In the genomic region with DNA sequence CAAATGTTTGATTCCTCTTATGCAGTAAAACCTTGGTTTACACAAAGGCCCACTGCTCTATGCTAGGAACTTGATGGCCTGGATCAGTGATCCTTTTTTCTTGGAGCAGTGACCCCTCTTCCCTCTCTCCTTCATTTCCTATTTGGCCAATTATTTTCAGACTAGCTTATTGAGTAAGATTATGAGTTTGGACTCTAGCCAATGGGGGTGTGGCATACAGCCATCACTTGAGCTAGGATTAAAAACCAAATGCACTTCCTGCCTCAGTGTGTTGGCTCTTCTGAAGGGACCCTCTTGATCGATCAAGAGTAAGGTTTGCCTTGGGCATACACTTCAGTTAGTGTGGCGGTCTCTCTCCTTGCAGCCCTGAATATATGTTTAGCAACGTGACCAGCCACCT, we compare ENCODE assay signal across 24 mouse cellular contexts.
DNase-seq lines count a peak whose midpoint lies in the region; ATAC-seq and TF ChIP-seq lines count a peak whose summit lies in the region.
"Had no signal": no experiment of that assay in that cellular context is flagged by ENCODE, and none has a peak within 500 bp of the region (broad histone marks: within the 10 kb centered on the region; RNA-seq: fewer than 3 reads in every experiment).

No protein-coding gene starts in this region.

- TF ChIP-seq POLR2A in brain, embryonic 14.5 days (IDR thresholded peaks at IDR 0.05; ENCODE audit: borderline replicate concordance, extremely low read depth, insufficient read depth, insufficient read length, poor library complexity, severe bottlenecking) = no peak

- no peak for TF ChIP-seq CTCF in hindbrain, postnatal 0 days (IDR thresholded peaks at IDR 0.05; ENCODE audit: low read depth)
- no peak for TF ChIP-seq CTCF in lung, embryonic 14.5 days (IDR thresholded peaks at IDR 0.05; ENCODE audit: low read depth)
- TF ChIP-seq CTCF in midbrain, postnatal 0 days (IDR thresholded peaks at IDR 0.05) = no peak
- TF ChIP-seq CTCF in brain, embryonic 14.5 days (IDR thresholded peaks at IDR 0.05; ENCODE audit: borderline replicate concordance, extremely low read depth, insufficient read depth, insufficient read length) = no peak

- H3K4me1 ChIP-seq in hindbrain, postnatal 0 days (ENCODE audit: insufficient read depth, low read length) = no peaks in the 10 kb centered on the region
- H3K4me1 ChIP-seq in hindbrain, embryonic 13.5 days (replicated peaks) = 0 out of 2 replicates have a peak, but pooled peaks cover 6% of the 10 kb centered on the region
- H3K4me1 ChIP-seq in lung, embryonic 14.5 days (ENCODE audit: insufficient read depth) = no peaks in the 10 kb centered on the region
- no peaks in the 10 kb centered on the region for H3K4me1 ChIP-seq in midbrain, postnatal 0 days (ENCODE audit: insufficient read depth, low read length)
- no peaks in the 10 kb centered on the region for H3K4me1 ChIP-seq in midbrain, embryonic 15.5 days
- H3K4me1 ChIP-seq: liver, embryonic 15.5 days; megakaryocyte, embryonic 14.5 days had no signal

- no peak overlapping the region for H3K4me2 ChIP-seq in hindbrain, postnatal 0 days (ENCODE audit: low read depth, low read length)
- no peak overlapping the region for H3K4me2 ChIP-seq in hindbrain, embryonic 13.5 days
- no peak overlapping the region for H3K4me2 ChIP-seq in lung, embryonic 14.5 days
- H3K4me2 ChIP-seq in midbrain, postnatal 0 days (ENCODE audit: low read depth, low read length, poor library complexity, severe bottlenecking) = no peak overlapping the region
- no peak overlapping the region for H3K4me2 ChIP-seq in midbrain, embryonic 15.5 days
- H3K4me2 ChIP-seq: forebrain, embryonic 12.5 days; limb, embryonic 15.5 days; liver, embryonic 15.5 days; midbrain, embryonic 13.5 days had no signal

- H3K9ac ChIP-seq in hindbrain, postnatal 0 days (replicated peaks; ENCODE audit: low read length) = no peak overlapping the region
- no peak overlapping the region for H3K9ac ChIP-seq in hindbrain, embryonic 13.5 days
- H3K9ac ChIP-seq in lung, embryonic 14.5 days = no peak overlapping the region
- H3K9ac ChIP-seq in midbrain, postnatal 0 days (replicated peaks; ENCODE audit: low read length, poor library complexity, severe bottlenecking) = no peak overlapping the region
- H3K9ac ChIP-seq in midbrain, embryonic 15.5 days = no peak overlapping the region
- H3K9ac ChIP-seq: forebrain, embryonic 12.5 days; limb, embryonic 15.5 days; liver, embryonic 15.5 days; midbrain, embryonic 13.5 days had no signal

- H3K36me3 ChIP-seq in hindbrain, postnatal 0 days (ENCODE audit: insufficient read depth, low read length) = no peaks in the 10 kb centered on the region
- no peaks in the 10 kb centered on the region for H3K36me3 ChIP-seq in hindbrain, embryonic 13.5 days
- no peaks in the 10 kb centered on the region for H3K36me3 ChIP-seq in lung, embryonic 14.5 days (ENCODE audit: insufficient read depth)
- H3K36me3 ChIP-seq in midbrain, postnatal 0 days (ENCODE audit: insufficient read depth, low read length) = no peaks in the 10 kb centered on the region
- no peaks in the 10 kb centered on the region for H3K36me3 ChIP-seq in midbrain, embryonic 15.5 days (replicated peaks)
- H3K36me3 ChIP-seq: forebrain, embryonic 12.5 days; limb, embryonic 10.5 days; limb, embryonic 15.5 days; liver, embryonic 15.5 days; midbrain, embryonic 13.5 days had no signal

- no peak for ATAC-seq in hindbrain, postnatal 0 days
- ATAC-seq in hindbrain, embryonic 13.5 days (ENCODE audit: low FRiP score) = no peak
- no peak for ATAC-seq in lung, embryonic 14.5 days (ENCODE audit: insufficient read depth)
- no peak for ATAC-seq in midbrain, postnatal 0 days (ENCODE audit: low FRiP score)
- ATAC-seq in midbrain, embryonic 15.5 days (replicated peaks) = no peak
- ATAC-seq: activated CD4-positive, CD25-positive, alpha-beta regulatory T cell, adult 4 months; intestine, embryonic 16.5 days; midbrain, embryonic 13.5 days had no signal

- peak; percentile 42 for DNase-seq in hindbrain, postnatal 0 days (ENCODE audit: low spot score)
- DNase-seq in lung, embryonic 14.5 days = peak; percentile 78
- DNase-seq in lung, postnatal 4 days = no peak
- DNase-seq in midbrain, postnatal 0 days (ENCODE audit: low spot score) = peak; percentile 17
- DNase-seq in brain, embryonic 14.5 days (ENCODE audit: low read depth) = peak; percentile 60
- DNase-seq: adrenal gland, postnatal 14 days; B cell, adult 2 months; cerebellum, adult 18-20 months; gastrocnemius, postnatal 14 days; heart, postnatal 14 days; right cerebral cortex, postnatal 4 days; thymus, adult 18-20 months; thymus, postnatal 36 days had no signal

- no peak overlapping the region for H3K27ac ChIP-seq in hindbrain, postnatal 0 days
- no peak overlapping the region for H3K27ac ChIP-seq in hindbrain, embryonic 13.5 days
- no peak overlapping the region for H3K27ac ChIP-seq in lung, embryonic 14.5 days (ENCODE audit: low read depth)
- H3K27ac ChIP-seq in midbrain, postnatal 0 days (ENCODE audit: low read depth, low read length) = no peak overlapping the region
- no peak overlapping the region for H3K27ac ChIP-seq in midbrain, embryonic 15.5 days
- H3K27ac ChIP-seq: forebrain, embryonic 12.5 days; limb, embryonic 10.5 days; limb, embryonic 15.5 days; liver, embryonic 15.5 days; midbrain, embryonic 13.5 days had no signal

- no peaks in the 10 kb centered on the region for H3K27me3 ChIP-seq in hindbrain, postnatal 0 days (ENCODE audit: insufficient read depth, low read length)
- H3K27me3 ChIP-seq in hindbrain, embryonic 13.5 days = no peaks in the 10 kb centered on the region
- H3K27me3 ChIP-seq in lung, embryonic 14.5 days (ENCODE audit: insufficient read depth, low read length) = no peaks in the 10 kb centered on the region
- H3K27me3 ChIP-seq in midbrain, postnatal 0 days (ENCODE audit: insufficient read depth, low read length) = no peaks in the 10 kb centered on the region
- no peaks in the 10 kb centered on the region for H3K27me3 ChIP-seq in midbrain, embryonic 15.5 days (replicated peaks)
- H3K27me3 ChIP-seq: limb, embryonic 15.5 days; liver, embryonic 15.5 days; midbrain, embryonic 13.5 days had no signal

- 62% methylated on average over 3 of the region's 3 CpGs for WGBS in hindbrain, postnatal 0 days
- 73% methylated on average over 3 of the region's 3 CpGs for WGBS in hindbrain, embryonic 13.5 days
- WGBS in lung, embryonic 14.5 days = 45% methylated on average over 3 of the region's 3 CpGs
- WGBS in midbrain, postnatal 0 days = 64% methylated on average over 3 of the region's 3 CpGs
- 59% methylated on average over 3 of the region's 3 CpGs for WGBS in midbrain, embryonic 15.5 days

- H3K4me3 ChIP-seq in hindbrain, postnatal 0 days (ENCODE audit: low read length) = no peak overlapping the region
- H3K4me3 ChIP-seq in hindbrain, embryonic 13.5 days = no peak overlapping the region
- H3K4me3 ChIP-seq in lung, embryonic 14.5 days (ENCODE audit: low read depth, low read length) = no peak overlapping the region
- no peak overlapping the region for H3K4me3 ChIP-seq in midbrain, postnatal 0 days (ENCODE audit: low read depth, low read length)
- H3K4me3 ChIP-seq in midbrain, embryonic 15.5 days = no peak overlapping the region
- H3K4me3 ChIP-seq: erythroblast, embryonic 14.5 days; forebrain, embryonic 12.5 days; limb, embryonic 10.5 days; limb, embryonic 15.5 days; liver, embryonic 15.5 days; megakaryocyte, embryonic 14.5 days; midbrain, embryonic 13.5 days had no signal

- no peaks in the 10 kb centered on the region for H3K9me3 ChIP-seq in hindbrain, postnatal 0 days (ENCODE audit: low read length)
- no peaks in the 10 kb centered on the region for H3K9me3 ChIP-seq in hindbrain, embryonic 13.5 days
- no peaks in the 10 kb centered on the region for H3K9me3 ChIP-seq in lung, embryonic 14.5 days (ENCODE audit: low read depth, low read length)
- H3K9me3 ChIP-seq in midbrain, postnatal 0 days (ENCODE audit: low read length) = no peaks in the 10 kb centered on the region
- H3K9me3 ChIP-seq in midbrain, embryonic 15.5 days = no peaks in the 10 kb centered on the region
- H3K9me3 ChIP-seq: forebrain, embryonic 12.5 days; limb, embryonic 10.5 days; limb, embryonic 15.5 days; liver, embryonic 15.5 days; midbrain, embryonic 13.5 days had no signal

Comparison
In these comparisons a context has a peak if more than half of its experiments do, and no peak if none do; other contexts are left out.
1. DNase-seq: peak in hindbrain, postnatal 0 days (single experiment), lung, embryonic 14.5 days (single experiment), midbrain, postnatal 0 days (single experiment) and brain, embryonic 14.5 days (single experiment); none in lung, postnatal 4 days (0 of 2).